Mouse (Mus musculus) Muller cell, postnatal 12 days (primary cell): ENCODE data around the gene Ric8b.

Source experiments
- DNase-seq: peaks from one replicate; pipeline ENCODE4 v3.0.0-alpha.2; 2015; ENCODE audit errors: inconsistent ontology term

The Ric8b gene

GRCm38 (mm10) chr10:85054876-85055275 is 137.5 kb downstream of the Ric8b start:
- DNase-seq: no peak
